Mouse (Mus musculus): Measurements from ENCODE around the gene Sema3e. TPM values are rescaled to one million over a fixed set of nuclear protein-coding genes. Genes with fewer than 3 reads are reported as not detected.

The Sema3e gene
- polyA plus RNA-seq, 1 experiment from 2014 or later, result 25.4 TPM

- 21% methylated on average over 7 of the region's 7 CpGs for WGBS
- no peak for ATAC-seq (ENCODE audit: low read depth)
- Histone ChIP-seq H3K4me1 (replicated peaks; ENCODE audit: control insufficient read depth, insufficient read depth, low read length) (no peaks in the 10 kb centered on the region), H3K4me3 (ENCODE audit: low read length) (no peak overlapping the region), H3K27ac (ENCODE audit: low read length) (no peak overlapping the region), H3K27me3 (ENCODE audit: control insufficient read depth, insufficient read depth, low read depth, low read length) (no peaks in the 10 kb centered on the region), H3K9ac (ENCODE audit: low read length) (no peak overlapping the region), H3K4me2 (ENCODE audit: low read depth, low read length) (peak overlapping the region; percentile 27; the same call in 1 of the 2 replicates), H3K9me3 (ENCODE audit: control insufficient read depth, low read length) (no peaks in the 10 kb centered on the region), H3K36me3 (ENCODE audit: control insufficient read depth, insufficient read depth, low read length) (no peaks in the 10 kb centered on the region)
These were observed 23.6 kb downstream of the Sema3e start for GRCm38 (mm10) chr5:14048660-14049059.

GRCm38 (mm10) chr5:14054472-14054871, 29.4 kb downstream of the Sema3e start:
- H3K4me3 ChIP-seq (ENCODE audit: low read length), result no peak overlapping the region
- no peaks in the 10 kb centered on the region for H3K9me3 ChIP-seq (ENCODE audit: control insufficient read depth, low read length)
- WGBS, result 60% methylated on average over 5 of the region's 5 CpGs
- no peaks in the 10 kb centered on the region for H3K4me1 ChIP-seq (replicated peaks; ENCODE audit: control insufficient read depth, insufficient read depth, low read length)
- H3K27me3 ChIP-seq (ENCODE audit: control insufficient read depth, insufficient read depth, low read depth, low read length), result no peaks in the 10 kb centered on the region
- H3K9ac ChIP-seq (ENCODE audit: low read length), result no peak overlapping the region
- no peaks in the 10 kb centered on the region for H3K36me3 ChIP-seq (ENCODE audit: control insufficient read depth, insufficient read depth, low read length)
- H3K4me2 ChIP-seq (ENCODE audit: low read depth, low read length), result no peak overlapping the region
- no peak for ATAC-seq (ENCODE audit: low read depth)
- no peak overlapping the region for H3K27ac ChIP-seq (ENCODE audit: low read length)

- no peak for ATAC-seq (ENCODE audit: low read depth)
- Histone ChIP-seq H3K4me3 (ENCODE audit: low read length) (no peak overlapping the region), H3K27me3 (ENCODE audit: control insufficient read depth, insufficient read depth, low read depth, low read length) (no peaks in the 10 kb centered on the region), H3K27ac (ENCODE audit: low read length) (no peak overlapping the region), H3K9ac (ENCODE audit: low read length) (no peak overlapping the region), H3K9me3 (ENCODE audit: control insufficient read depth, low read length) (no peaks in the 10 kb centered on the region), H3K36me3 (ENCODE audit: control insufficient read depth, insufficient read depth, low read length) (no peaks in the 10 kb centered on the region), H3K4me1 (replicated peaks; ENCODE audit: control insufficient read depth, insufficient read depth, low read length) (no peaks in the 10 kb centered on the region), H3K4me2 (ENCODE audit: low read depth, low read length) (no peak overlapping the region)
- WGBS, result 72% methylated on average over 4 of the region's 4 CpGs
These were observed 34.9 kb downstream of the Sema3e start for GRCm38 (mm10) chr5:14059895-14060553.

GRCm38 (mm10) chr5:14062918-14063481, 37.9 kb downstream of the Sema3e start:
- ATAC-seq (ENCODE audit: low read depth), result no peak
- 71% methylated on average over 4 of the region's 4 CpGs for WGBS
- H3K27me3 ChIP-seq (ENCODE audit: control insufficient read depth, insufficient read depth, low read depth, low read length), result no peaks in the 10 kb centered on the region

GRCm38 (mm10) chr5:14073152-14073551, 48.1 kb downstream of the Sema3e start:
- Histone ChIP-seq H3K9ac (ENCODE audit: low read length) (no peak overlapping the region), H3K36me3 (ENCODE audit: control insufficient read depth, insufficient read depth, low read length) (no peaks in the 10 kb centered on the region), H3K9me3 (ENCODE audit: control insufficient read depth, low read length) (no peaks in the 10 kb centered on the region), H3K4me2 (ENCODE audit: low read depth, low read length) (no peak overlapping the region), H3K27me3 (ENCODE audit: control insufficient read depth, insufficient read depth, low read depth, low read length) (no peaks in the 10 kb centered on the region), H3K4me1 (replicated peaks; ENCODE audit: control insufficient read depth, insufficient read depth, low read length) (no peaks in the 10 kb centered on the region), H3K27ac (ENCODE audit: low read length) (no peak overlapping the region), H3K4me3 (ENCODE audit: low read length) (no peak overlapping the region)
- ATAC-seq (ENCODE audit: low read depth), result peak; percentile 59; the same call in 1 of the 2 replicates
- 63% methylated on average over 3 of the region's 3 CpGs for WGBS

More at GRCm38 (mm10) chr5:14062918-14063481, 37.9 kb downstream of the Sema3e start:
- Histone ChIP-seq H3K27ac (ENCODE audit: low read length) (no peak overlapping the region), H3K4me1 (replicated peaks; ENCODE audit: control insufficient read depth, insufficient read depth, low read length) (no peaks in the 10 kb centered on the region), H3K9ac (ENCODE audit: low read length) (no peak overlapping the region), H3K4me3 (ENCODE audit: low read length) (no peak overlapping the region), H3K36me3 (ENCODE audit: control insufficient read depth, insufficient read depth, low read length) (no peaks in the 10 kb centered on the region), H3K4me2 (ENCODE audit: low read depth, low read length) (no peak overlapping the region), H3K9me3 (ENCODE audit: control insufficient read depth, low read length) (no peaks in the 10 kb centered on the region)

- H3K9ac ChIP-seq (ENCODE audit: low read length), result no peak overlapping the region
- H3K9me3 ChIP-seq (ENCODE audit: control insufficient read depth, low read length), result no peaks in the 10 kb centered on the region
- peak overlapping the region; percentile 65 for H3K27ac ChIP-seq (ENCODE audit: low read length)
- 23% methylated on average over 2 of the region's 2 CpGs for WGBS
- H3K4me2 ChIP-seq (ENCODE audit: low read depth, low read length), result no peak overlapping the region
- peaks cover 8% of the 10 kb centered on the region; the same call in 1 of the 2 replicates for H3K4me1 ChIP-seq (replicated peaks; ENCODE audit: control insufficient read depth, insufficient read depth, low read length)
- no peaks in the 10 kb centered on the region for H3K36me3 ChIP-seq (ENCODE audit: control insufficient read depth, insufficient read depth, low read length)
- peak; percentile 78 for ATAC-seq (ENCODE audit: low read depth)
- no peaks in the 10 kb centered on the region for H3K27me3 ChIP-seq (ENCODE audit: control insufficient read depth, insufficient read depth, low read depth, low read length)
- no peak overlapping the region for H3K4me3 ChIP-seq (ENCODE audit: low read length)
These were observed 63.0 kb downstream of the Sema3e start for GRCm38 (mm10) chr5:14088100-14088499.

GRCm38 (mm10) chr5:14089875-14090608, 65.0 kb downstream of the Sema3e start:
- Histone ChIP-seq H3K4me2 (ENCODE audit: low read depth, low read length) (no peak overlapping the region), H3K4me1 (replicated peaks; ENCODE audit: control insufficient read depth, insufficient read depth, low read length) (peaks cover 8% of the 10 kb centered on the region; the same call in 1 of the 2 replicates), H3K4me3 (ENCODE audit: low read length) (no peak overlapping the region), H3K36me3 (ENCODE audit: control insufficient read depth, insufficient read depth, low read length) (no peaks in the 10 kb centered on the region), H3K9me3 (ENCODE audit: control insufficient read depth, low read length) (no peaks in the 10 kb centered on the region), H3K27me3 (ENCODE audit: control insufficient read depth, insufficient read depth, low read depth, low read length) (no peaks in the 10 kb centered on the region), H3K27ac (ENCODE audit: low read length) (no peak overlapping the region), H3K9ac (ENCODE audit: low read length) (no peak overlapping the region)
- ATAC-seq (ENCODE audit: low read depth), result no peak
- WGBS, result 73% methylated on average over 9 of the region's 9 CpGs

GRCm38 (mm10) chr5:14090609-14090969, 65.5 kb downstream of the Sema3e start:
- H3K36me3 ChIP-seq (ENCODE audit: control insufficient read depth, insufficient read depth, low read length), result no peaks in the 10 kb centered on the region
- H3K27ac ChIP-seq (ENCODE audit: low read length), result no peak overlapping the region
- no peak overlapping the region for H3K4me2 ChIP-seq (ENCODE audit: low read depth, low read length)
- no peaks in the 10 kb centered on the region for H3K27me3 ChIP-seq (ENCODE audit: control insufficient read depth, insufficient read depth, low read depth, low read length)
- no peak overlapping the region for H3K9ac ChIP-seq (ENCODE audit: low read length)
- no peak for ATAC-seq (ENCODE audit: low read depth)
- WGBS, result 63% methylated on average over 4 of the region's 4 CpGs
- H3K4me3 ChIP-seq (ENCODE audit: low read length), result no peak overlapping the region
- peaks cover 8% of the 10 kb centered on the region; the same call in 1 of the 2 replicates for H3K4me1 ChIP-seq (replicated peaks; ENCODE audit: control insufficient read depth, insufficient read depth, low read length)
- no peaks in the 10 kb centered on the region for H3K9me3 ChIP-seq (ENCODE audit: control insufficient read depth, low read length)

GRCm38 (mm10) chr5:14092262-14092776, 67.2 kb downstream of the Sema3e start:
- no peaks in the 10 kb centered on the region for H3K27me3 ChIP-seq (ENCODE audit: control insufficient read depth, insufficient read depth, low read depth, low read length)
- H3K4me1 ChIP-seq (replicated peaks; ENCODE audit: control insufficient read depth, insufficient read depth, low read length), result peaks cover 8% of the 10 kb centered on the region; the same call in 1 of the 2 replicates
- no peaks in the 10 kb centered on the region for H3K36me3 ChIP-seq (ENCODE audit: control insufficient read depth, insufficient read depth, low read length)
- H3K9me3 ChIP-seq (ENCODE audit: control insufficient read depth, low read length), result no peaks in the 10 kb centered on the region
- H3K4me2 ChIP-seq (ENCODE audit: low read depth, low read length), result peak overlapping the region; percentile 32
- no peak for ATAC-seq (ENCODE audit: low read depth)
- no peak overlapping the region for H3K9ac ChIP-seq (ENCODE audit: low read length)
- H3K4me3 ChIP-seq (ENCODE audit: low read length), result no peak overlapping the region; the same call in 1 of the 2 replicates
- peak overlapping the region; percentile 12; the same call in 1 of the 2 replicates for H3K27ac ChIP-seq (ENCODE audit: low read length)
- 31% methylated on average over 14 of the region's 14 CpGs for WGBS

Measured in lung, embryonic 16.5 days (tissue).